Mouse (Mus musculus): ENCODE measurements around the gene Sesn1.
A peak's percentile ranks its signal among the peaks of the same experiment; 100 is the strongest.
"Not testable (repeated sequence)": the region's sequence is repeated elsewhere in the genome, so short reads cannot be mapped to it uniquely, and the experiment has no call there.

Gene Sesn1

DNA sequence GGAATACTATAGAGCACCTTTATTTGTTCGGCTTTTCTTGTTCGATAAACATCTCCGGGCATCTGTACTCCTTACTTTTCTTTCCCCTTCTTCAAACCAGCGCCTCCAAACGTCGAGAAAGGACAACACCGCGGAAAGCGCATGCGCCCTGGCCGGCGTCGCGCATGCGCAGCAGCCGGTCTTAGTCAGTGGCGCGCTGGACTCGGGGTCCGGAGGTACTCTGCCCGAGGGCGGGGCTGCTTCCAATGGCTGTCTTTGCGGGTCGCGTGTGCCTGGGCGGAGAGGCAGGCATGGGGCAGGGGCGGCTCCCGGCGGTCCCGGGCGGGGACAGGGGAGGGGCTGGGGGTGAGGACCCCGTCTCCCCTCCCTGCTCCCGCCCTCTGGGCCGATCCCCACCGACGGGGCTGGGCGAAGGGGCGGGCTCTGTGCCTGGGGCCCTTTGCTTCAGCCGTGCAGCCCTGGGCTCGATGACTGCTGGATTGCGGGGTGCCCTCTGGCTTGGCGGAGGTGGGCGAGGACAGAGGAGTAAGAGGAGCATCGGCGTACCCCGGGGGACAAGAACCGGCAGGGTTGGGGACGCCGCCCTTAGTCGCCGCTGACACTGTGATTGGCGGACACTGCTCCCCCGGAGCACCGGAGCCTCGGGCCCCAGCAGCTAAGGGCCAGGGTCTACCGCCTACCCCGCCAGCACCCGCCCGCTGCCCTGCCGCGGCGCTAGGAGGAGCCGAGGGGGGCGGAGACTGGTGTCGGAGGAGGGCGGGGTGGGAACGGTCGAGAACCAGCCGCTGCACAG, at the start of gene Sesn1, which contains the start of gene Cep57l1:
Gene Sesn1, plus strand, starts transcription at position 165 of the 793 bp plus-strand sequence.
Gene Cep57l1, minus strand, starts transcription at position 101 of the 793 bp plus-strand sequence.
- peak; percentile 91 to 93 for DNase-seq

DNA sequence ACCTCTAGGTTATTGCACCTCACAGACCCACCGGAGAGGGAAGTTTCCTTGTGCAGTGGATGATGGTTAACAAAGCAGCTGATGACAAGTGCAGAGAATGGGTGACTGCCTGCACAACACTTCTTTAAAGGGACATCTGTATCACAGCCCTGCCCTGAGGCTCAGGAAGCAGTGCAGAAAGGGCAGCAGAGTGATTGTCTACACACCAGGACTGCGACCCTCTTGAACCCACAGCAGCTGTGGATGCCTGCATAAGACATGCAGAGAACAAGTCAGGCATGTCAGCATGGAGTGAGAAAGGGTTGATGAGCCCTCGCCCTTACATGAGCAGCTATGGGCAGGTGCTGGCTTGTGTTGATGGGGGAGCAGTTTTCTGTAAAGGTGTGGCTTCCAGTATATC, 48.9 kb upstream of the Sesn1 start:
- no peak for DNase-seq

DNA sequence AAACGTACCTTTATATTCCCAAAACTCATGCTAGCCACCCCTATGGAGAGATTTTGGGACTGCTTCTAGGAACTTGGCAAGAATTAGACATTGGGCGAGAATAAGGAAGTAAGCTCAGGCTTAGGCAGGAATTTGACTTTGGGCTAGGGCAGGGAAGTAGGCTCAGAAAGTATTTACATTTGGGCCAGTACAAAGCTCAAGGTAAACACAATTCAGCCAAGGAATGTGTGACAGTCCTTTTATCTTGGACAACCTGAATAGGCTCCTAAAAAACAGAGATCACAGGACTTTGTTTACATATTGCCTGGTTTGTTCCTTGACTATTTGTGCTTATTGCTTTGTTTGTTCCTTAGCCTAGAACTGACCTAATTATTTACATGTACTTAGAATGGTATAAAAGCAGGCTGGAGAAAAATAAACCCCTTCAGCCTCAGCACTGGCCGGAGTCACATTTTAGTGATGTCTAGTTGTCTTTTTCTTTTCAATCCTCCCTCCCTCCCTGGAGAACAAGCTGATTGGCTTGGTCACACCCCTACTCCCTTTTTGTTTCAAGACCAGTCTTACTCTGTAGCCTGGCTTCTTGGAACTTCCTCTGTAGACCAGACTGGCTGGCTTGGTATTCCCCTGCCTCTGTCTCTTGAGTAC, 45.9 kb upstream of the Sesn1 start:
- no peak for DNase-seq

DNA sequence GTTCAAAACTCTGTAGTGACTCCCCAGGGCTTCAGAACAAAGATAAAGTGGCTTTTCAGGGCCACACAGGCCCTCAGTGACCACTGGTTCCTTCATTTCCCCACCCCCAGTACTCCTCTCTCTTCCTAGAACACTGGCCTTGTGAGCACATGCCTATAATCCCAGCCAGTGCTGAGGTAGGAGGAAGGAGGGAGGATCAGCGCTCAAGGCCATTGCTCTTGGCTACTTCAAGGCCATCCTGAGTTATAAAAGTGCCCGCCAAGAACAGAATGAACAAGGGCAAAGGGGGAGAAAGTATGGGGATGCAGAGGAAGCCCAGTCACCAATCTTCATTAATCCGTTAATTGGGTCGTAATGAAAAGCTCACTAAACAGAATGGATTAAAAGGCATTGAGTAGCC, 44.1 kb upstream of the Sesn1 start:
- no peak for DNase-seq

DNA sequence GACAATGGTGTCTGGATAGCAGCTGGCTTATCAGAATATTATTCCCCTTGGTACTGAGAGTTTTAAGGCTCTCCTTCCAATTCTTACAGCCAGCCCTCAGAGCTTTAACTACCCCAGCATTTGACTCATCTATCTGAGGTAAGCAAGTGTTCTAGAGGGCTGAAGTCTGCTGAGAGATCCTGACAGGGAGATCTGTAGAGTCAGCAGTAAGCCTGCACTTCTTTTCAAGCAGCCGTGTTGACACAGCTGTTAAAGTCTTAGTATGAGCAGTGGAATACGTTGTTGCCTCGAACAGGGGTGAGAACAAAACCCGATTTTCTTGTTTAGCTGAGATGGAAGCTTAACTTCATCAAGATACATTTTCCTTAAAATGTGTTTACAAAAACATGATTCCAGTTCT, 43.5 kb upstream of the Sesn1 start:
- DNase-seq = no peak

DNA sequence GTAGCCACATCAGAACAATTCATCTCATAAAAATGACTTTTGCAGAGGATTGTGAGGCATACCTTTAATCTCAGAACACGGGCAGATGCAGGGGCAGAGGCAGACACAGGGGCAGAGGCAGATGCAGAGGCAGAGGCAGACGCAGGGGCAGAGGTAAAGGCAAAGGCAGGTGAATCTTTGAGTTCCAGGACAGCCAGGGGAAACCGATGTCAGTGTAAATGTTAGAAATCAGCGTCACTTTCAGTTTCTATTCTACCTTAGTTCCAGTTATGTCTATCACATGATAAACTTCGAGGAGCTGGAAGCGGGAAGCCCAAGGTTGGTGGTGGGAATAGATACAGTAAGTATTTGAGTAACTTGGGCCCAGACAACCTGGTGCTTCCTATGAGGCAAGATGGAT, 42.5 kb upstream of the Sesn1 start:
- no peak for DNase-seq

DNA sequence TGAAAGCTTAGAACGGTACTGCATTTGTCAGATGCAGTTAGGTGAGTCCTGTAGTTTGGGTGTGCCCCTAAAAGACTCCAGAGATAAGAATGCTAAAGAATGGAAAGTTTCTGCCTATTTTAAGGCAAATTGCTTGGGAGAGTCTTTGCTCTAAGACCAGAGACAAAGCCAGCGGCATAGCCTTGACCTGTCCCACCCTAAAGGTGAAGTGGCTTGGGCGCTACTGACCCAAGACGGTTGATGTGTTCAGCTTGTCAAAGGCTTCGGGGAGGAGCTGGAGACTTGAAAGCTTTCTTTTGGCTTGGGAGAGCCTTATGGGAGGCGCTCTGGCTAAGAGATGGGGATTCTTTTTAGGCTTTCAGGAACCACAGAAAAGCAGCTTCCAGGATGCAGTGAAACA, 17.4 kb upstream of the Sesn1 start:
- DNase-seq = no peak

DNA sequence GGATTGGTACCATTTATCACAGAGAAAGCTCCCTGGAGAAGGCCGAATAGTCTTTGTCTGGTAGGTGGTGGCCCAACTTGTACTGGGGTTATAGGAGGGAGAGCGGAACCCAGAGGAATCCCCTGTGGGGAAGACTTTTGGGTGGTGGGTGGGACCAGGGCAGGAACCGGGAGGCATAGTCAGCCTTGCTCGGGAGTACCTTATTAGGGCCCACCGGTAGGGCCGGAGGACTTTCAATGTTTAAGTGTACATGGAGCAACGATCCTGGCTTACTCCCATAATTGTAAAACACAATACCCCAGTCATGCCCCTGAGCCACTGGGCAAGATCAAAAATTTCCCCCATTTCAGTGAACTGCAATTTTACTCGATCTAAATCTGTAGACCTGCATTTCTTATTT, 12.5 kb upstream of the Sesn1 start:
- DNase-seq = no peak

DNA sequence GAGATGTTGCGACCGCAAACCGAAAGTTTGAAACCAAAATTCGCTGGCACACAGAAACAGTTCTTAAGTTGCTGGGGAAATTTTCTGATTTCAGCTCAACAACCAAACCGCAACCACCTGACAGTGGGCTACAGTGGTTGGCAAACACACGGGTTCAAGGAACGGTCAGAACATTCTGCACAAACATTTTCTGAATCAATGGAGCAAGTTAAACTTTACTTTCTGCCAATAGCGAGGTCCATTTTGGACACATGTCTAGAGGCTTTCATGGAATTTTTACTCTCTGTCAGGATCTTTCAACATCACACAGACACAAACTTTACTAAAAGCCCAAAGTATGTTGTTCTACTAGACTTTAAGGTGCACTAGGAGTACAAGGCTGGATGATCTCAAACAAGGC, 6.3 kb upstream of the Sesn1 start:
- DNase-seq = no peak

DNA sequence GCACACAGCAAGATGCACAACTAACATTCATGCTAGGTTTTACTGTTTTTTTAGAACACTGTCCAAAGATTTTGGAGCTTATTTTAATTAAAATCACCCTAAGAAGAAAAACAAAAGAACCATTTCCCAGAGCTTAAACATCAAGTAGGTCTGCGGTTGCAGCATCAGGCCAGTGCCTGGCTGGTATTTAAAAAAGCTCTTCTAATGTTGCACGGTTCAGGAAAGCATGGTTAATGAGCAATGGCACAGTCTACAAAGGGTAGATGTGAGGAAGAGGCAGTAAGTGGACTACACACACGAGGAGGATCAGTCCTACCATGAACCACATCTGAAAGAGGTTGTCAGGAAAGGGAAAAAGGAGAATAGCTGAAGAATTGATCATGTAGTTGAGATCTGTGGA, 5.0 kb upstream of the Sesn1 start:
- no peak for DNase-seq

DNA sequence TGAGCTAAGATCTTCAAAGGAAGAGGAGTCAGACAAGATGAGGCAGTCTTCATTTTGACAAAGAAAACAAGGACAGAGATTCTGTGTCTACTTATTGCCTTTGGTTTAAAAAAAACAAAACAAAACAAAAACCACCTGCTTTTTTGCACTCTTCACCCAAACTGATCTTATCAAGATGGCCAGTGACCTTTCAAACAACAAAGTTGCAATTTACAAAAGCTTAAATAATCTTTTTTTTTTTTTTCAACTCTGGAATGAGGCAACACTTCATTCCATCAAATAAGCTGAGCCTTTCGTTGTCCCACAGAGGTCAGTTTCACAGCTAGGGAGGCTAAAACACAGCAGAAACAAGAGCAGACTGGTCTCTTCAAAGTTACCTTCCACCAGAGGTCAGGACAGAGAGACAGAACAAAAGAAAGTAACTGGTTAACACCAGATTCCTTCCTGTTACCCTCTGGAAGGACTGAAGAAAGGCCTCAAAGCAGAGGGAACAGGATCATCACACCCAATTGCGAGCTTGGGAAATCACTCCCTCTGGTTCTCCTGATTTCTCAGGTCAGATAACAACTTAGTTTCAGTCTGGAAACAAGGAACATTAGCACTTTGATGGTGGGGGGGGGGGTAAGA, 3.9 kb upstream of the Sesn1 start:
- DNase-seq = no peak

DNA sequence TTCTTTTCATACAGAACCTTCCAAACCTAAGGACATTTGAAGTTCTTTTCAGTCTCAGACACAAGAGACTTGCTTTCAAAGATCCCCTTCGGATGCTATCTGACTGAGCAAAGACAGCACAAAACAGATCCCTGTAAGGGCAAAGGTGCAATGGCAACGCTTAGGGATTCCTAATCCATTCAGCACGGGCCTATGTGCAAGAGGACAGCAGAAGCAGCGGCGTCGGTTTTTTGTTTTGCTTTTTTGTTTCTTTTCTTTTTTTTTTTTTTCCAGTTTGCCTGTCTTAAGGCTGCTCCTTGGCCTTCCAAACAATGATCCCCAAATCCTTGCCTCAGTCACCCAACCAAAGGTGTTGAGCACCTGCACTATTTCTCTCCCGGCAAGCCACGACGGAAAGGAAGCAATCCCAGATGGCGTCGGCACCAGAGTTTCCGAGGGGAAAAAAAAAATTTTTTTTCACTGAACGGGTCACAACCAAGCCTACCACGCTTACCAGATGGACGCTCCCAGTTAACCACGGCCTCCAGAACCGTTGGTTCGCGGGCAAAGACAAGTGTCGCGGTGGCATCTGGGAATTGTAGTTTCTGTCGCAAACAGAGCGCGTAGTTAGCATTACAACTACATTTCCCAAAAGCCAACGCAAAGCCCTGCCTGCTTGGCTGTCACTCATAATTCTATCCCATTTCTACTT, 510 bp upstream of the Sesn1 start:
- DNase-seq = peak; percentile 85 to 91

DNA sequence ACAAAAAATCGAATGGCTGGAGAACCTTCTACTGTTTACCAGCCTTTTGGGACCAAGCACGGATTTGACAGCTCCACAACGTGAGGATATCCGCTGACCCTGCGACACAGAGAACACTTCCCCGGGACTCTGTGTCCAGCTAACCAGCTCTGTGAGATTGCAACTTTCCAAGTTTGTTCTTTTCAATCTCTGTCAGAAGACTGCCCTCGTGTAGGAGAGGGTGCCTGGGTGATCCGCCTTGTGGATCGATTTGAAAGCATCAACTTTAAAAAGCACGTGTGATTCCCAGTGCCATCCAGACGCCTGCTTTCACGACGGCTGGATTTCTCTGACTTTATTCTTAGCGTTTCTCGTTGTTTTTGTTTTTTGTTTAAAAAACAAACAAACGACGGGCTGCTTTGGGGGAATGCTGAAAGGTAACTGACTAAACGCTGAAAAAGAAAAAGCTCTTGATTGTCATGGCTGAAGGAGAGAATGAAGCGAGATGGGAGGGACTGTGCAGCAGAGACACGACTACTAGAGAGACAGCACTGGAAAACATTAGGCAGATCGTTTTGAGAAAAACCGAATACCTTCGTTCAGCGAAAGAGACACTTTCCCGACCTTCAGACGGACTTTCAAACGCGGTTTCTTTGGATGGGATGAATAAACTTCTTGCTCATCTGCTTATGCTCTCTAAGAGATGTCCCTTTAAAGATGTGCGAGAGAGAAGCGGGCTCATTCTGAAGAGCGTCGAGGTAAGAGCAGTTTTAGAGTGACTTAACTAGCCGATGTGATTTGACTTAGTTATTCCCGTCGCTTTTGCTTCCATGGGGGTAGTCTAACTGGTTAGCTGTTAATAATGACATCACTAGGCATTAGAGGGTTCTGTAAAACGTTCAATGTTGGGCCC, 1.1 kb downstream of the Sesn1 start:
- no peak for DNase-seq

DNA sequence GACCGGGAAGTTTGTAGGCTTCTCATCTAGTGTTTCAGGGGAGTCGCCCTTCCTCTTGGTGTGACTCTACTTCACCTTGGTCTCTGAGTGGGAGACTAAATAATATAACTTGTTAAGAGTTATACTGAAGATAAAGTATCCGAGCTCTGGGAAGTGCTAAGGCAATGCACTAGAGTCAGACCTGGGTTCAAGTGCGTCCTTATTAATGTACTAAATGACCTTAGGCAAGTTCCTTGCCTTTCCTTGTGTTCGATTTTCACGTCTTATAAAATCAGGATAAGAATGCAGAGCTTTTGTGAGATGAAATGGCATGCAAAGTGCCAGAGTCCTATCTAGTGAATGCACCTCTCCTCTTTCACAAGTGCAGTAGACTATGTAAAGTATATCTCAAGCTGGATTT, 2.8 kb downstream of the Sesn1 start:
- no peak for DNase-seq

DNA sequence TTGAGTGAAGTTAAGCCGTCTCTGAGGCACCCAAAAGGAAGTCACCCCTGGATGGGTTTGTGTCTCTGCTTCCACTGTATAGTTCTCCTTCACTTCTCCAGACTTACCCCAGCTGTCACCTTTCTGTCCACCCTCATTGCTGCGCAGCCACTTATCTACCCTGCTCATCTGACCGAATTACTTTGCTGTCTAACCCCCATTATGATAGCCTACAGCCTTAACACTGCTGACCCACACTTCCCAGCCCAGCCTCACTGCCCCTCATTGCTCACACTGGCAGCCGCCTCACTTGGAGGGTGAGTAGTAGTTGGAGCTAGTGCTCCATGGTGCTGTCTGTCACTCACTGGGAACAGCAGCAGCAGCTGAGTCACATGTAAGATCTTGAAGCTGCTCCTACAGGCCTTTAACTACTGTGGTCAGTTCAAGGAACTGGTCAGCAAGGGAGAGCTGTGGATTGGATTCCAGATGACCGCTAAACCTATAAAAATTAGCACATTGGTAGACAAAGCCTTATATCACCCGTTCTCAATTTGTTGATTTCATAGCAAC, 4.6 kb downstream of the Sesn1 start:
- no peak for DNase-seq

DNA sequence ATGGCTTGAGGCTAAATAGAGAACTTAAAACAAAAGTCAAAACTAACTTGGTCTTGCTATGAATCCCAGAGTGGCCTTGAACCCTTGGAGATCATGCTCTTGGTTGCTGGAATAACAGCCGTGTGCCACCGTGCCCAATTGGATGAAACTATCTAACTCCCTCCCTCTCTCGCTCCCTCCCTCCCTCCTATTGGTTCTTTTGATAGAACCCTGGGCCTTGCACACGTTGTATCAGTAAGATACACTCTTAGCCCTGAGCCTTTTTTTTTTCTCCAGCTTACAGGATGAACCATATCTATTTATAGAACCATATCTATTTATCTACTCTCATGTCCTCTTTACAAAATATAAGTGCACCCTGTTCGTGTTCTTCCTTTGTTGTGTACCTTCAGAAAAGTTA, 6.8 kb downstream of the Sesn1 start:
- DNase-seq = no peak

DNA sequence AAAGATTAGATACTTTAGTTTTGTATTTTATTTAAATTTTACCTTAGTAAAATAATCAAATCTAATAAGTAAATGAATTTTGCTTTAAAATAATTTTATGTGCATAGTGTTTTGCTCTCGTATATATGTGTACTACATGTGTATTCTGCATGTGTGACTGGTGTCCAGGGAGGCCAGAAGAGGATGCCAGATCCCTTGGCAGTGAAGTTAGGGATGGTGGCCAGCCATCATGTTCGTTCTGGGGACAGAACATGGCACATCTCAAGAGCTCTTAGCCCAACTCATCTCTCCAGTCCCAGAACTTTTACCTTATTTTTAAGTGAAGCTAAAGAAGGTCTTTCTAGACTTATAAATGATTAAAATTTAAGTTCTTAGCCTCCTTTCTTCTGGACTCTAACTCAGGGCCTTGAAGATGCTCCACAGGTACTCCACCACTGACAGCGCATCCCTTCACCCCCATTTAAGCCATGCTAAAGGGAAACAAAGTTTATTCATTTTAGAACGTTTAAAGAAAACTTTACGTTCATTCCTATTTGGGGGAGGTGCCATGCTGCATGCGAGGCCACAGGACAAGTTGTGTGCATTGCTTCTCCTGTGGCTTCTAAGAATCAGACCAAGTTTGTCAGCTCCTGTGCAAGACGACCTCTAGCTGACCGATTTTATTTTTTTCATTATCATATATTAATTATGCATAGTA, 8.4 kb downstream of the Sesn1 start:
- DNase-seq = peak; percentile 25 to 35

DNA sequence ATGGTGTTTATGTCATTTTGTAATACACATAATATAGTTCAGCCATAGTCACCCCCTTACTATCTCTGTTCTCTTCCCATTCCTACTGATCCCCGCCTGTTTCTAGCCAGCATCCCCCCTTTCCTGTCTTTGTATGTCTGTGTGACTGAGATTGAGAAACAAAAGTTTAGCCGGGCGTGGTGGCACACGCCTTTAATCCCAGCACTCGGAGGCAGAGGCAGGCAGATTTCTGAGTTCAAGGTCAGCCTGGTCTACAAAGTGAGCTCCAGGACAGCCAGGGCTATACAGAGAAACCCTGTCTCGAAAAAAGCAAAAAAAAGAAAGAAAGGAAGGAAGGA, 9.0 kb downstream of the Sesn1 start:
- DNase-seq = not testable (repeated sequence)

DNA sequence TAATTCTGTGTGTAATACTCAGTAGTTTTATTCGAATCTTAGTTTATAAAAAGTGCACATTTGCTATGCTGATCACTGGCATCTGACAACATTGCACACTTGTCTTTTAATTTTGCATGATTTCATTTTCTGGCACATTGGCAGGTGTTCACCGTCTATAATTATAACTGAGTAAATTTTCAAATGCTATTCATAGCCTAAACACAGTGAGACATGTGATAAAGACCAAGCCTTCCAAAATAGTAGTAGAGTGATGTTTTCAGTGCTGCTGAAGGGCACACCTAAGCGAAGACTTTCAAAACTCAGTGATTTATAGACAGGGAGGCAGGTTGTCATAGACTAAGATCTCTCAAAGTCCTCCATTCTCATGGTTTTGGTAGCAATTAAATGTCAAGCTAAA, 9.6 kb downstream of the Sesn1 start:
- peak in 1 of 2 experiments; percentile 28 for DNase-seq

DNA sequence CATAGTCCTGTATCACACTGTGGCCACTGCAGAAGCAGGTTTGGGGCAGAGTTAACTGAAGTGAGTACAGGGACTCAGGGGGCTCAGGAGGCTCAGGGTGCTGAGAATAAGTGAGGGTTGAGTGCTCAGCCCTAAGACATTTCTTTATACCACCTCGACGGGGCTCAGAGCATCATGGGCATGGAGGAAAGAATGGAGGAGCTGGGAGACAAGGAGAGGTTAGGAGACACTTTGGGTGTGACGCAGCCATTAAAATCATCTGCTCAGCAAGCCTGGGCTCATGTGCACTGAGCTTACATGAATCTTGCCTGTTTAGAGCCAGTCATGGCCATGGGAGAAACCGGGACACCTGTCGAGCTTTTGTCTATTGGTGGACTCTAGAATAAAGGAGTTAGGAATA, 10.7 kb downstream of the Sesn1 start:
- DNase-seq = no peak

DNA sequence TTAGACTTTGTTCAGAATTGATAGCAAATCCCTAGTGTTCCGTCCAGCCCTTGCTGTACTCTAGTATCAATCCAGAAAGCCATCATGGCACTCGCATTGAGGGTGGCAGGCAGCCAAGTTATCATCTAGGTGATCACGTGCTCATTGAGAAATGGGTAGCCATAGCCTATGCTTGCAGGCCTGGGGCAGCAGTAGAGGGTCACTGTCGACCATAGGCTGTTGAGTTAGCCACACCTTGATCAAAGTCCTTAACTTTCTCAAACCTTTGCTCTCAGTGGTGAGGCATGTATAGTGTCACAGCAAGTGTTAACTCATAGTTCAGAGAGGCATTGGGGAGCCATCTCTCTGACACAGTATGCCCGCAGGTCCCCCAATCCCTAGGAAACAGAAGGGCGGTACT, 11.4 kb downstream of the Sesn1 start:
- DNase-seq = no peak

Measured in cerebellum, postnatal 36 days (tissue).